Mouse (Mus musculus): ENCODE measurements around the gene Shroom3. TPM values are rescaled to one million over a fixed set of nuclear protein-coding genes. Genes with fewer than 3 reads are reported as not detected.

Shroom3 gene
- polyA plus RNA-seq, 1 experiment, result 18.6 TPM

DNA sequence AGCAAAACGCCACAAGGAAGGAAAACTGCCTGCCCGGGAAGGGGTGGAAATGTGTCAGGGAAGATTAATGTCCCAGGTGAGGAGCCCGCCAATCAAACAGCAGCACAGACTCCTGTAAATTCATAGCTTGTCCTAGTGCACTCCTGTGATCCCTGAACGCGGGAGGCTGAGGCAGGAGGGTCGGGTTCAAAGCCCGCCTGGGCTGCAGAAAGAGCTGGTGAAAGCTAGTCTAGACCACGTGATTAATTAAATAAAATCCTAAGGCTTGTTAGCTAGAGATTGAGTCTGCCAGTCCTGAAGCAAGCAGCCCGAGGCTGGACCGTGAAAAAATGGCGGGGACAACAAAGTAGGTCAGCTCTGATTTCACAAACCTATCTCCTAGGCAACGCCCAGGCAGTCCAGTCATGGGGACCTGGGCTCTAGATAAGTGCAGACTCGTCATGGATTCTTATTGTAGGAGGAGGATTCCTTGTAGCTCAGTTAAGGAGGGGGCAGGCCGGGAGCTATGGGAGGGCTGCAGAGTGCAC, 322.6 kb downstream of the Shroom3 start:
- peak overlapping the region; percentile 52; the same call in 1 of the 2 replicates for H3K27ac ChIP-seq (ENCODE audit: insufficient read depth, low read depth, low read length)
- no peak for TF ChIP-seq CTCF (conservative IDR thresholded peaks at IDR 0.05; ENCODE audit: insufficient read depth, insufficient read length, low read depth, low read length)
- no peak for TF ChIP-seq POLR2A (IDR thresholded peaks at IDR 0.05; ENCODE audit: low read depth, low read length)
- 23% methylated on average over 14 of the region's 14 CpGs for WGBS

GRCm38 (mm10) chr5:93008256-93008655, 325.0 kb downstream of the Shroom3 start:
- H3K4me3 ChIP-seq (ENCODE audit: insufficient read depth, low read depth, low read length), result no peak overlapping the region
- 72% methylated on average over 9 of the region's 9 CpGs for WGBS
- DNase-seq, result no peak
- H3K27ac ChIP-seq (ENCODE audit: insufficient read depth, low read depth, low read length), result no peak overlapping the region
- no peaks in the 10 kb centered on the region for H3K27me3 ChIP-seq (replicated peaks; ENCODE audit: control insufficient read depth, insufficient read depth, low read length)
- no peaks in the 10 kb centered on the region for H3K4me1 ChIP-seq (ENCODE audit: control insufficient read depth, insufficient read depth, low read length)
- H3K36me3 ChIP-seq (ENCODE audit: control insufficient read depth, insufficient read depth, low read length), result no peaks in the 10 kb centered on the region
- TF ChIP-seq POLR2A (IDR thresholded peaks at IDR 0.05; ENCODE audit: low read depth, low read length), result no peak
- no peak for TF ChIP-seq CTCF (conservative IDR thresholded peaks at IDR 0.05; ENCODE audit: insufficient read depth, insufficient read length, low read depth, low read length)

More for the DNA sequence above, 322.6 kb downstream of the Shroom3 start:
- H3K4me3 ChIP-seq (ENCODE audit: insufficient read depth, low read depth, low read length), result peak overlapping the region; percentile 46
- no peak for DNase-seq
- no peaks in the 10 kb centered on the region for H3K36me3 ChIP-seq (ENCODE audit: control insufficient read depth, insufficient read depth, low read length)
- H3K27me3 ChIP-seq (replicated peaks; ENCODE audit: control insufficient read depth, insufficient read depth, low read length), result no peaks in the 10 kb centered on the region
- no peaks in the 10 kb centered on the region for H3K4me1 ChIP-seq (ENCODE audit: control insufficient read depth, insufficient read depth, low read length)

Other genes with a start within 250 kb of the Shroom3 start
- 14.5 and 14.8 TPM in 2 replicates for gene Nup54, start 248.2 kb upstream of the Shroom3 start, polyA plus RNA-seq (2012; rRNA removed)
- gene Scarb2, start 176.6 kb upstream of the Shroom3 start, polyA plus RNA-seq (2012; rRNA removed), result 17.7 and 19.9 TPM in 2 replicates
- 0.52 and 0.83 TPM in 2 replicates for gene Fam47e, start 128.4 kb upstream of the Shroom3 start, polyA plus RNA-seq (2012; rRNA removed)
- gene Stbd1, start 80.4 kb upstream of the Shroom3 start, polyA plus RNA-seq (2012; rRNA removed), result 4.7 and 6.0 TPM in 2 replicates
- 0.28 and 0.31 TPM in 2 replicates for gene Ccdc158, start 8.2 kb upstream of the Shroom3 start, polyA plus RNA-seq (2012; rRNA removed)

Data from kidney, adult 2 months (tissue).